Mouse (Mus musculus): Measurements from ENCODE around the gene Kif14.

- TF ChIP-seq TAL1 (conservative IDR thresholded peaks at IDR 0.05; ENCODE audit: low read depth, low read length) = no peak
- no peak for TF ChIP-seq GATA1 (IDR thresholded peaks at IDR 0.05; ENCODE audit: borderline replicate concordance, low read length)
Observed at GRCm38 (mm10) chr1:136564963-136565362, 98.8 kb downstream of the Kif14 start.

Measured in G1E (cell line).